Mouse (Mus musculus) heart, embryonic 10.5 days (tissue): ENCODE measurements around the gene Ms4a2. TPM values are rescaled to one million over a fixed set of nuclear protein-coding genes. Genes with fewer than 3 reads are reported as not detected.

Source experiments
- polyA plus RNA-seq: library from polyadenylated mRNA; unstranded; fragments of >200 nt; fragmentation: Nextera tagmentation; extraction: Ambion mirVana; gene quantifications from 2 replicates; pipeline ENCODE4 v1.2.1, GENCODE M21; 2016

Ms4a2 gene
- polyA plus RNA-seq, 1 experiment from 2014 or later = 0.16 TPM

Other genes starting within 250 kb of the Ms4a2 start
- gene Ms4a4a, start 248.2 kb downstream of the Ms4a2 start, polyA plus RNA-seq = 0.17 and 0.33 TPM in 2 replicates
- not detected in 2 replicates for gene Ms4a4c, start 218.9 kb downstream of the Ms4a2 start, polyA plus RNA-seq
- gene Ms4a4b, start 180.2 kb downstream of the Ms4a2 start, polyA plus RNA-seq = not detected in 2 replicates
- gene Ms4a6c, start 154.4 kb downstream of the Ms4a2 start, polyA plus RNA-seq = 0.49 TPM in 1 of 2 replicates, not detected in the other
- gene Gm8369, start 137.8 kb downstream of the Ms4a2 start, polyA plus RNA-seq = not detected in 2 replicates
- gene Ms4a6b, start 107.2 kb downstream of the Ms4a2 start, polyA plus RNA-seq = 0.18 and 0.72 TPM in 2 replicates
- 1.0 and 1.1 TPM in 2 replicates for gene Ms4a4d, start 86.9 kb downstream of the Ms4a2 start, polyA plus RNA-seq
- 0.41 and 0.48 TPM in 2 replicates for gene Ms4a6d, start 18.9 kb downstream of the Ms4a2 start, polyA plus RNA-seq
- not detected in 2 replicates for gene Ms4a3, start 17.1 kb upstream of the Ms4a2 start, polyA plus RNA-seq
- gene Oosp2, start 36.8 kb upstream of the Ms4a2 start, polyA plus RNA-seq = not detected in 2 replicates
- gene Oosp1, start 67.4 kb upstream of the Ms4a2 start, polyA plus RNA-seq = not detected in 2 replicates
- gene Oosp3, start 73.3 kb upstream of the Ms4a2 start, polyA plus RNA-seq = not detected in 2 replicates
- gene Gif, start 123.8 kb upstream of the Ms4a2 start, polyA plus RNA-seq = not detected in 2 replicates
- gene Mrpl16, start 146.7 kb upstream of the Ms4a2 start, polyA plus RNA-seq = 73.0 and 74.7 TPM in 2 replicates
- gene Stx3, start 195.7 kb upstream of the Ms4a2 start, polyA plus RNA-seq = 7.5 and 11.6 TPM in 2 replicates
- not detected in 2 replicates for gene Olfr1417, start 215.5 kb upstream of the Ms4a2 start, polyA plus RNA-seq
- not detected in 2 replicates for gene Olfr1418, start 237.3 kb upstream of the Ms4a2 start, polyA plus RNA-seq